Mouse (Mus musculus) left cerebral cortex, adult 2 months (tissue): ENCODE results near the gene Tiam1. TPM values are rescaled to one million over a fixed set of nuclear protein-coding genes. Genes with fewer than 3 reads are reported as not detected.

ENCODE experiments used
- DNase-seq, 2 experiments: peaks; one replicate each; pipeline ENCODE4 v3.0.0; 2021 to 2022; ENCODE audit warnings: low spot score in 2 of 2, mixed read lengths in 1 of 2; ENCODE audit errors: extremely low spot score in 1 of 2
- H3K27ac ChIP-seq: fragments of 200-600 bp; 2 replicates; pipeline ENCODE4 v1.8.1; 2022
- H3K4me3 ChIP-seq: fragments of 200-600 bp; 2 replicates; pipeline ENCODE4 v1.8.1; 2022
- CTCF ChIP-seq: fragments of 200-600 bp; IDR thresholded peaks from 2 replicates; pipeline ENCODE4 v1.8.1; 2022; ENCODE audit warnings: antibody characterized with exemption, mild to moderate bottlenecking, moderate library complexity
- intact Hi-C: fragments of 180-260 bp; cut with DNase I; formaldehyde crosslinking; loops from one replicate; pipeline ENCODE4 v1.15.1; 2025
- total RNA-seq, 2 experiments: library from RNA; stranded (reverse); gene quantifications; 2 replicates each; pipeline ENCODE4 v1.2.3; 2021

Tiam1 gene
- total RNA-seq, 2 experiments from 2014 or later, result 107 to 120 TPM

- peak; percentile 81 for TF ChIP-seq CTCF
- DNase-seq, result no peak
- no peak overlapping the region for H3K27ac ChIP-seq
- no peak overlapping the region for H3K4me3 ChIP-seq
- intact Hi-C loops, result loop anchor here (2.0 to 10.0 kb wide), 5 partner anchors 1393 to 1998 kb away; no protein-coding TSS in a partner anchor
These were observed 378.1 kb downstream of the Tiam1 start for GRCm38 (mm10) chr16:89765470-89765869.

DNA sequence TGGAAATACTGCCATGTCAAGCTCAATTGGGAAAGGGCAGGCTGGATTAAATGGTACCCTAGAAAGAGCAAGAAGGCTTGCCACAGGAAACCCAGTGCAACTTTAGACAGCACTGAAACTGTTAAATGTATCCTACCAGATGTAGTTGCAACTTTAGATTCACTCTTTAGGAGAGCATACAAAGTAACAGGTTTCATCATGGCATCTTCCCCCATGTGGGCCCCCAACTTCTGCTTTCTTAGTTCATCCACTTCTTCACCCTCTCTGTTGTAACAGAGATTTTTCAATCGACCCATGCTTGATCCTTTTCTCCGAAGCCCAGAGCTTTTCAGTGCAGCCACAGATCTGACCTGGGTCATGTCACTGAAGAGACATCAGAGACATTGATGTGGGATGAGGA, 379.8 kb downstream of the Tiam1 start:
- no peak for DNase-seq
- no peak overlapping the region for H3K27ac ChIP-seq
- intact Hi-C loops, result loop anchor here (2.0 to 10.0 kb wide), 5 partner anchors 232 to 1919 kb away; no protein-coding TSS in a partner anchor
- no peak overlapping the region for H3K4me3 ChIP-seq
- TF ChIP-seq CTCF, result no peak

DNA sequence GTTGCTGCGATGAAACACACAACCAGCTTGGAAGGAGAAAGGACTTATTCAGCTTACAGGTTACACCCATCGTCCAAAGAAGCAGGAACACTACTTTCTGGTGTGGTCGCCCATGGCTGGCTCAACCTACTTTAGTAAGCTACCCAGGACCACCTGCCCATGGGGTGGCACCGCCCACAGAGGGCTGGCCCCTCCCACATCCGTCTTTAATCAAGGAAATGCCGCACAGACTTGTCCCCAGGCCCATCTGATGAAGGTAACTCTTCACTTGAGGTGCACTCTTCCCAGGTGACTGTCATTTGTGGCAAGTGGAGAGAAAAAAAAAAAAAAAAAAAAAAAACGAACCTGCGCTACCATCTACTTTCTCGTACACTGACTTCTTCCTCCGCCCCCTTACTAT, 381.0 kb downstream of the Tiam1 start:
- no peak for DNase-seq
- H3K4me3 ChIP-seq, result no peak overlapping the region
- intact Hi-C loops, result loop anchor here (5.0 to 10.0 kb wide), 3 partner anchors 230 to 1918 kb away; no protein-coding TSS in a partner anchor
- H3K27ac ChIP-seq, result no peak overlapping the region
- TF ChIP-seq CTCF, result no peak

DNA sequence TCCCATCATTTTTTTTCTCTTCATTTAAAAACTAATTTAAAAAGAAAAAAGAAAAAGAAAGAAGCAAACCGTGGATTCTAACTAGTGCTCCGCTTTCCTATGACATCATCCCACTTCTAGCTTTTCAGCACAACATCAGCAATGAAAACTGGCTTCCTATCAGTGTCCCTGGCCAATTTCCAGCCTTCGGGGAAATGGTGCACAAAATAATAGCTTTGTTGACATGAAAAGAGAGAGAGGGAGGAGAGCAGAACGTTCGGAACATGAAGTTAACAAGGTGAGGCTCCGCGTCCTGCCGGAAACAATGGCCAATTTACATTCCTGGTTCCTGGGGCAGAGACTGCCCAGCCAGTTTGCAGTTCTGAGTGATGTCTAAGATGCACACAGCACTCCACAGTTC, 381.5 kb downstream of the Tiam1 start:
- H3K4me3 ChIP-seq, result no peak overlapping the region
- no peak for DNase-seq
- no peak for TF ChIP-seq CTCF
- intact Hi-C loops, result loop anchor here (5.0 to 10.0 kb wide), 3 partner anchors 230 to 1917 kb away; no protein-coding TSS in a partner anchor
- H3K27ac ChIP-seq, result no peak overlapping the region

DNA sequence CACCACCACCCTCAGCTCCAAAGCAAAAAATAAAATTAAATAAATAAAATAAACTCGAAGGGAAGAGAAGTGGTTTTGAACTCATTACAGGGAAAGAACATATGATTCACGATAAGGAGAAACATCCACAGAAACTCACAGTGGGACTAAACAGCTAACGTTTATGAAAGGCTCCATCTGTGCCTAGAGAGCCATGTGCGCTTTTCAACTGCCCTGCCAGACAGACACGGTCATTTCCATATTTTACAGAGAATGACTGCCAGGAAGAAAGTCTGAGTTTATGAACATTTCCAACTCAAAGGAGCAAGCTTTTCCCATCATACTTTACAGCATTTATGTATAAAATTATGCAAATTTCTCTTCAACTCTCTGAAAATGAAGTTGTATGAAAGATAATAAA, 386.2 kb downstream of the Tiam1 start:
- intact Hi-C loops, result no loop called here
- H3K4me3 ChIP-seq, result no peak overlapping the region
- no peak for DNase-seq
- no peak overlapping the region for H3K27ac ChIP-seq
- no peak for TF ChIP-seq CTCF

DNA sequence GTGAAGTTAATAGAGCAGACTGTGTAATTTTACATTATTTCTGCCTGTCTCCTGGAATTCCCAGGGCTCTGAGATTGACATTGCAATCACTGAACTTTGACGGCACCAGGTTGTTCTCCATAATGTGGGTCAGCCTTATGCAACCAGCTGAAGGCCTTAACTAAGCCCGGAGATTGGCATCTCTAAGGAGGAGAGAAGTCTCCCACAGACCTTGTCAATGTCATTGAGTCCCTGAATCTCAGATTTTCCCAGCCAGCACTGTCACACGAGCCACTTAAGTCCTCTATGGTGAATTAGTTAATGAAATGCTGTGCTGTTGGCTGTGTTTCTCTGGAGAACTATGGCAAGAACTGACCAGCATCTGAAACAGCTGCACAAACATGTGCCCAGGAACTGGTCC, 388.9 kb downstream of the Tiam1 start:
- DNase-seq, result no peak
- intact Hi-C loops, result no loop called here
- Histone ChIP-seq H3K27ac (no peak overlapping the region), H3K4me3 (no peak overlapping the region)
- TF ChIP-seq CTCF, result no peak

DNA sequence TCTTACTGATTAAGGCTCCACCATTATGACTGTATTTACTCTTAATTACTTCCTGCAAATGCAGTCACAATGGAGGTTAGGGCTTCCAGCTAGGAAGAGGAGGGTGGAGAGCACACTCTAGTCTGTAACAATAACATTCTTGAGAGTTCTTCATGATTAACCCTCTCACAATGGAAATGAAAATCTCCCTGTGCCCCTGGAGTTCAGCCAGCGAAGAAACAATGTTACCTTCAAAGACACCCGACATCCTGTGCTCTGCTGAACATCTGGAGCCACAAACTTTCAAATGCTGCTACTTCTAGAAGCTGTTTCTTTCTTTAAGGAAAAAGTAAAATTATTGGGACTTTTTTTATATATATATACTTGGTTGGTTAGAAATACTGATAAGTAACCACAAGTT, 395.7 kb downstream of the Tiam1 start:
- intact Hi-C loops, result no loop called here
- DNase-seq, result no peak
- no peak for TF ChIP-seq CTCF
- no peak overlapping the region for H3K4me3 ChIP-seq
- no peak overlapping the region for H3K27ac ChIP-seq

DNA sequence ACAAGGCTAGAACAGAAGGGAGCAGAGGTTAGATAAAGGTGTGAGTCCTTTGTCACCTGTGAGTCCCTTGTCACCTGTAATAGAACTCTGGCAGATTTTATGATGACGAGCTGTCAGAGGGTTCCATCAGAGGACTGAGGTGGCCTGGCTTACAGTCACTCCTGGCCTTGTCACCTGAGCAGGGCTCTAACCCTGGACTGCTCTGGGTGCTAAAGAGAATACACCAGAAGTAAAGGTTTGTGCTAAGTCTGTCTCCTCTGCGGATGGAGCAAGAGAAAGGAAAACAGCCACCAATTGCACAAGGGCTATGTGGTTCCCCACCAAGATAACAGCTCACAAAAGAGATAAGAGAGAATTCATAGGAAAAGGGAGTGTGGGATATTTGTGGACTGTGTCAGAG, 404.0 kb downstream of the Tiam1 start:
- H3K4me3 ChIP-seq, result no peak overlapping the region
- H3K27ac ChIP-seq, result no peak overlapping the region
- TF ChIP-seq CTCF, result no peak
- DNase-seq, result no peak
- intact Hi-C loops, result no loop called here

DNA sequence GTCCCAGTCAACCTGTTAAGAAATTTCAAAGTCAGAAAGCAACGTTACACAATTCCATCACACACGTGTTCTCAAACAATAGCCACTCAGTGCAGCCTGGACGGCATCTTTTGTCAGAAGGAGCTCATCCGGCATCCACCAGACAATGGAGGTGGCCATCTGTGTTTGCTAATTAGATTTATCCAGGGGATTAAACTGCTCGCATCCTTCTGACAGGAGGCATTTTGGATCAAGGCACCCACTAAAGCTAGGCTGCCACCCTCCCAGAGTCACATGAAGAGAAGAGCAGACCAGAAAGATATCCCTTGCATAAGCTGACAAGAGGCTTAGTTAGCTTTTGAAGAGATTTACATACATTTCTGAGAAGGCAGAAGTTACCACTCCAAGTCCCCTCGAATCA, 404.6 kb downstream of the Tiam1 start:
- no peak overlapping the region for H3K27ac ChIP-seq
- intact Hi-C loops, result no loop called here
- TF ChIP-seq CTCF, result no peak
- no peak overlapping the region for H3K4me3 ChIP-seq
- DNase-seq, result no peak

Other genes starting within 250 kb of the Tiam1 start
- 100 to 1,000 TPM; 411 TPM for gene Sod1, start 77.0 kb upstream of the Tiam1 start, total RNA-seq
- 10 to 100 TPM; 48.2 to 51.3 TPM for gene Scaf4, start 140.7 kb upstream of the Tiam1 start, total RNA-seq
- gene Hunk, start 242.2 kb upstream of the Tiam1 start, total RNA-seq, result 10 to 100 TPM; 14.1 to 27.2 TPM